Mouse (Mus musculus): ENCODE measurements around the gene Insr. TPM values are rescaled to one million over a fixed set of nuclear protein-coding genes. Genes with fewer than 3 reads are reported as not detected.
"Not testable (repeated sequence)": the region's sequence is repeated elsewhere in the genome, so short reads cannot be mapped to it uniquely, and the experiment has no call there.

Insr gene
- polyA plus RNA-seq (2012; rRNA removed) (12.2 and 13.3 TPM in 2 replicates), polyA plus RNA-seq (2014; fragmentation: Nextera tagmentation; extraction: Ambion mirVana) (32.7 and 37.6 TPM in 2 replicates)

GRCm38 (mm10) chr8:3278934-3279720, at the start of gene Insr:
Gene Insr, minus strand, starts transcription at chr8:3279617.
- ATAC-seq (ENCODE audit: low FRiP score, low read depth) (peak; percentile 94), DNase-seq (ENCODE audit: low spot score) (peak; percentile 93)
- WGBS: under 1% methylated on average over 52 of the region's 61 CpGs
- H3K9me3 ChIP-seq (ENCODE audit: control insufficient read depth, low read length): no peaks in the 10 kb centered on the region
- peak within 1 kb of the TSS; percentile 72 for H3K27ac ChIP-seq (replicated peaks; ENCODE audit: low read depth, low read length)
- 0 out of 2 replicates have a peak, but pooled peaks have one; percentile 29 for TF ChIP-seq POLR2A (IDR thresholded peaks at IDR 0.05; ENCODE audit: borderline replicate concordance, extremely low read depth, insufficient read depth, insufficient read length)
- H3K4me2 ChIP-seq (replicated peaks; ENCODE audit: low read depth, low read length, severe bottlenecking): peak within 1 kb of the TSS; percentile 81
- H3K4me1 ChIP-seq (ENCODE audit: control insufficient read depth, insufficient read depth, low read length): peaks cover 16% of the 10 kb centered on the region
- peak within 1 kb of the TSS; percentile 95 for H3K9ac ChIP-seq (ENCODE audit: low read depth, low read length, severe bottlenecking)
- peak within 1 kb of the TSS; percentile 95 for H3K4me3 ChIP-seq (replicated peaks; ENCODE audit: low read length)
- no peaks in the 10 kb centered on the region for H3K36me3 ChIP-seq (ENCODE audit: control insufficient read depth, insufficient read depth, low read length)
- H3K27me3 ChIP-seq (ENCODE audit: control insufficient read depth, insufficient read depth, low read length): no peaks in the 10 kb centered on the region

GRCm38 (mm10) chr8:3327538-3328245, 48.3 kb upstream of the Insr start:
- WGBS: 62% methylated on average over 8 of the region's 8 CpGs
- Histone ChIP-seq H3K9me3 (ENCODE audit: control insufficient read depth, low read length) (no peaks in the 10 kb centered on the region), H3K4me1 (ENCODE audit: control insufficient read depth, insufficient read depth, low read length) (no peaks in the 10 kb centered on the region), H3K27ac (replicated peaks; ENCODE audit: low read depth, low read length) (no peak overlapping the region), H3K4me3 (replicated peaks; ENCODE audit: low read length) (no peak overlapping the region), H3K27me3 (ENCODE audit: control insufficient read depth, insufficient read depth, low read length) (no peaks in the 10 kb centered on the region), H3K36me3 (ENCODE audit: control insufficient read depth, insufficient read depth, low read length) (no peaks in the 10 kb centered on the region), H3K9ac (ENCODE audit: low read depth, low read length, severe bottlenecking) (no peak overlapping the region), H3K4me2 (replicated peaks; ENCODE audit: low read depth, low read length, severe bottlenecking) (no peak overlapping the region)
- DNase-seq (ENCODE audit: low spot score) (no peak), ATAC-seq (ENCODE audit: low FRiP score, low read depth) (no peak)
- no peak for TF ChIP-seq POLR2A (IDR thresholded peaks at IDR 0.05; ENCODE audit: borderline replicate concordance, extremely low read depth, insufficient read depth, insufficient read length)

GRCm38 (mm10) chr8:3327056-3327455, 47.6 kb upstream of the Insr start:
- H3K27ac ChIP-seq (replicated peaks; ENCODE audit: low read depth, low read length): no peak overlapping the region
- H3K4me3 ChIP-seq (replicated peaks; ENCODE audit: low read length): no peak overlapping the region
- no peak overlapping the region for H3K4me2 ChIP-seq (replicated peaks; ENCODE audit: low read depth, low read length, severe bottlenecking)
- no peak overlapping the region for H3K9ac ChIP-seq (ENCODE audit: low read depth, low read length, severe bottlenecking)
- no peak for TF ChIP-seq POLR2A (IDR thresholded peaks at IDR 0.05; ENCODE audit: borderline replicate concordance, extremely low read depth, insufficient read depth, insufficient read length)
- H3K4me1 ChIP-seq (ENCODE audit: control insufficient read depth, insufficient read depth, low read length): no peaks in the 10 kb centered on the region
- H3K36me3 ChIP-seq (ENCODE audit: control insufficient read depth, insufficient read depth, low read length): no peaks in the 10 kb centered on the region
- H3K27me3 ChIP-seq (ENCODE audit: control insufficient read depth, insufficient read depth, low read length): no peaks in the 10 kb centered on the region
- no peaks in the 10 kb centered on the region for H3K9me3 ChIP-seq (ENCODE audit: control insufficient read depth, low read length)
- DNase-seq (ENCODE audit: low spot score) (no peak), ATAC-seq (ENCODE audit: low FRiP score, low read depth) (no peak)
- 78% methylated on average over 1 of the region's 1 CpGs for WGBS

GRCm38 (mm10) chr8:3324253-3324652, 44.8 kb upstream of the Insr start:
- 88% methylated on average over 2 of the region's 2 CpGs for WGBS
- no peak for DNase-seq (ENCODE audit: low spot score)

GRCm38 (mm10) chr8:3319267-3319666, 39.9 kb upstream of the Insr start:
- H3K4me3 ChIP-seq (replicated peaks; ENCODE audit: low read length); H3K4me2 ChIP-seq (replicated peaks; ENCODE audit: low read depth, low read length, severe bottlenecking); H3K9me3 ChIP-seq (ENCODE audit: control insufficient read depth, low read length); H3K4me1 ChIP-seq (ENCODE audit: control insufficient read depth, insufficient read depth, low read length); DNase-seq (ENCODE audit: low spot score); H3K36me3 ChIP-seq (ENCODE audit: control insufficient read depth, insufficient read depth, low read length); H3K27ac ChIP-seq (replicated peaks; ENCODE audit: low read depth, low read length); H3K9ac ChIP-seq (ENCODE audit: low read depth, low read length, severe bottlenecking); H3K27me3 ChIP-seq (ENCODE audit: control insufficient read depth, insufficient read depth, low read length); ATAC-seq (ENCODE audit: low FRiP score, low read depth): not testable (repeated sequence)
- WGBS: 93% methylated on average over 7 of the region's 11 CpGs

More at GRCm38 (mm10) chr8:3324253-3324652, 44.8 kb upstream of the Insr start:
- Histone ChIP-seq H3K36me3 (ENCODE audit: control insufficient read depth, insufficient read depth, low read length) (no peaks in the 10 kb centered on the region), H3K4me1 (ENCODE audit: control insufficient read depth, insufficient read depth, low read length) (no peaks in the 10 kb centered on the region), H3K27me3 (ENCODE audit: control insufficient read depth, insufficient read depth, low read length) (no peaks in the 10 kb centered on the region), H3K4me2 (replicated peaks; ENCODE audit: low read depth, low read length, severe bottlenecking) (no peak overlapping the region), H3K9me3 (ENCODE audit: control insufficient read depth, low read length) (no peaks in the 10 kb centered on the region), H3K27ac (replicated peaks; ENCODE audit: low read depth, low read length) (no peak overlapping the region), H3K9ac (ENCODE audit: low read depth, low read length, severe bottlenecking) (no peak overlapping the region), H3K4me3 (replicated peaks; ENCODE audit: low read length) (no peak overlapping the region)
- TF ChIP-seq POLR2A (IDR thresholded peaks at IDR 0.05; ENCODE audit: borderline replicate concordance, extremely low read depth, insufficient read depth, insufficient read length): no peak
- no peak for ATAC-seq (ENCODE audit: low FRiP score, low read depth)
